In genomic region chr2:75616911-75617310, GRCm38 (mm10) we compare ENCODE assay signal across 29 mouse cellular contexts.
"Had no signal": no experiment of that assay in that cellular context is flagged by ENCODE, and none has a peak within 500 bp of the region (broad histone marks: within the 10 kb centered on the region; RNA-seq: fewer than 3 reads in every experiment).

No protein-coding gene starts in this region.

- H3K4me1 ChIP-seq: hindbrain, embryonic 15.5 days had no signal

- ATAC-seq: hindbrain, postnatal 0 days; intestine, embryonic 16.5 days had no signal

- H3K9ac ChIP-seq: heart, embryonic 13.5 days; heart, embryonic 15.5 days; hindbrain, embryonic 13.5 days; hindbrain, embryonic 15.5 days; kidney, embryonic 15.5 days; limb, embryonic 12.5 days; liver, embryonic 13.5 days; liver, embryonic 15.5 days had no signal

- H3K9me3 ChIP-seq: heart, embryonic 13.5 days; heart, embryonic 15.5 days; hindbrain, embryonic 10.5 days; hindbrain, embryonic 13.5 days; hindbrain, embryonic 15.5 days; kidney, embryonic 15.5 days; limb, embryonic 10.5 days; limb, embryonic 12.5 days; liver, embryonic 13.5 days; liver, embryonic 15.5 days had no signal

- H3K4me3 ChIP-seq: gastrocnemius, adult 2 months; heart, adult 2 months; heart, embryonic 13.5 days; heart, embryonic 15.5 days; hindbrain, embryonic 10.5 days; hindbrain, embryonic 13.5 days; hindbrain, embryonic 15.5 days; kidney, embryonic 15.5 days; left cerebral cortex, adult 2 months; limb, embryonic 10.5 days; limb, embryonic 12.5 days; liver, embryonic 13.5 days; liver, embryonic 15.5 days had no signal

- H3K27me3 ChIP-seq: heart, embryonic 13.5 days; heart, embryonic 15.5 days; hindbrain, embryonic 13.5 days; hindbrain, embryonic 15.5 days; kidney, embryonic 15.5 days; limb, embryonic 12.5 days; liver, embryonic 13.5 days had no signal

- H3K27ac ChIP-seq: gastrocnemius, adult 2 months; heart, adult 2 months; heart, embryonic 13.5 days; heart, embryonic 15.5 days; hindbrain, embryonic 10.5 days; hindbrain, embryonic 13.5 days; hindbrain, embryonic 15.5 days; hindbrain, postnatal 0 days; kidney, embryonic 15.5 days; kidney, postnatal 0 days; left cerebral cortex, adult 2 months; limb, embryonic 10.5 days; limb, embryonic 12.5 days; liver, embryonic 13.5 days; liver, embryonic 15.5 days had no signal

- H3K36me3 ChIP-seq: heart, embryonic 13.5 days; heart, embryonic 15.5 days; hindbrain, embryonic 10.5 days; hindbrain, embryonic 13.5 days; hindbrain, embryonic 15.5 days; kidney, embryonic 15.5 days; limb, embryonic 10.5 days; limb, embryonic 12.5 days; liver, embryonic 13.5 days; liver, embryonic 15.5 days had no signal

- DNase-seq: gastrocnemius, adult 2 months; gastrocnemius, postnatal 10 days; gastrocnemius, postnatal 25 days; heart, adult 2 months; heart, postnatal 4 days; kidney, adult 11 months; kidney, adult 2 months; kidney, adult 9 months; kidney, postnatal 14 days; kidney, postnatal 36 days; layer of hippocampus, adult 9-11 months; layer of hippocampus, postnatal 36 days; liver; liver, embryonic 13.5 days had no signal

- H3K4me2 ChIP-seq: heart, embryonic 11.5 days; heart, embryonic 13.5 days; heart, embryonic 15.5 days; hindbrain, embryonic 13.5 days; hindbrain, embryonic 15.5 days; kidney, embryonic 15.5 days; limb, embryonic 12.5 days; liver, embryonic 11.5 days; liver, embryonic 13.5 days; liver, embryonic 15.5 days had no signal
